Mouse (Mus musculus) urinary bladder, postnatal 10 days (tissue): ENCODE data around the gene Olfr1367.
A peak's percentile ranks its signal among the peaks of the same experiment; 100 is the strongest.

ENCODE experiments used
- DNase-seq: peaks from one replicate; pipeline ENCODE4 v3.0.0; 2022; ENCODE audit warnings: low spot score

Gene Olfr1367

DNA sequence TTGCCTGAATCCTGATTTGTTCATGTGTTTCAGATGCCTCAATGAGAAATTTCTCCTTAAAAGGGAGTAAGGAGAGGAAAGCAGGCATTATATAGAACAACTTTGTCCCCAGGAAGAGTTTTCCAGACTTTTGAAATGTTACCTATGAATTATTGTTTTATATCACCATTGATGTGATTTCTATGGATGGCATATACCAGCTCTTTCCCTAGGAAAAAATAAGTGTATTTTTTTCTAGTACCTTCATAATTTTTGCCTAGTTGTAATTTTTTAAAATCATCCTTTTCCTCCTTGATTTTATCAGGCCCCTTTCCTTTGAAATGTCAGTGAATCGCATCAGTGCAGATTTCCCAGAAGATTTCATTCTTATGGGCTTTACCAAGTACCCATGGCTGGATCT is at the start of gene Olfr1367:
Gene Olfr1367, plus strand, starts transcription at position 301 of the 400 bp plus-strand sequence.
- no peak for DNase-seq

DNA sequence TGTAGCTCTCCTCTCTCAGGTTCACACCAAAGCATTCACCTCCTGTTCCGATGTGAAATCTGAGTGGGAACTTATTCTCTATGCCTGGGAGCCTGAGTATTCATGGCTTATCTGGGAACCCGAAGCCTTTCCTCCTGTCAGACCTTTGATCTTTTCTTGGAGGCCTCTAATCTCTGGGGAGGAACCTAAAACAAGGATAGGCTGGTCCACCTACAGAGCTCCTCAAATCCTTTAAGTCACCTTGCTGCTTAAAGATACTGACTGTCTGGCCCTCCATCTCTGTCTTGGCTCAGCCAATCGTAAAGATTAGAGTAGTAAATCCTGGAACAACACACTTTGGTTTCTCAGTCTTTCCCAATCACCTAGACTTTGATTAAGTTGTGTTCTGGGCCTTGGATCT is 48.2 kb upstream of the Olfr1367 start:
- no peak for DNase-seq

DNA sequence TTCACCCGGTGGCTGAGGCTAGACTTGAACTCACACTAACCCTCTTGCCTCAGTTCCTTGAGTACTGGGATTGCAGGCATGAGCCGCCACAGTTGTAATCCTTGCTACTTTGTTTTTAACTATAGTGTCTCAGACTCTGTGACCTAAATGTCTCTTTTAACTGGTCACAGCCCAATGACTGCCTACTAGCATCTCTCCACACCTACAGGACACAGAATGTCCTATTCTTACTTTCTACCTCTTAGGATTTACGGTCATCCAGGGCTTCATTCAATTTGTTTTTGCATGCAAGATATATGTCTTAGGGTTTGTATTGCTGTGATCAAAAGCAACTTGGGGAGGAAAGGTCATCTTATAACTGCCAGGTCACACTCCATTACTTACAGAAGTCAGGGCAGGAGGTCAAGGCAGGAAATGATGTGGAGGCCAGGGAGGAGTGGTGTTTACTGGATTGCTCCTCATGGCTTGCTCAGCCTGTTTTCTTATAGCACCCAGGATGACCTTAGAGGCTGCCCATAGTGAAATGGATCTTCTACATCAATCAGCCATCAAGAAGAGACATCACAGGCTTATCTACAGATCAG is 42.1 kb upstream of the Olfr1367 start:
- no peak for DNase-seq

GRCm38 (mm10) chr13:21309788-21310187 is 36.9 kb upstream of the Olfr1367 start:
- DNase-seq = no peak

DNA sequence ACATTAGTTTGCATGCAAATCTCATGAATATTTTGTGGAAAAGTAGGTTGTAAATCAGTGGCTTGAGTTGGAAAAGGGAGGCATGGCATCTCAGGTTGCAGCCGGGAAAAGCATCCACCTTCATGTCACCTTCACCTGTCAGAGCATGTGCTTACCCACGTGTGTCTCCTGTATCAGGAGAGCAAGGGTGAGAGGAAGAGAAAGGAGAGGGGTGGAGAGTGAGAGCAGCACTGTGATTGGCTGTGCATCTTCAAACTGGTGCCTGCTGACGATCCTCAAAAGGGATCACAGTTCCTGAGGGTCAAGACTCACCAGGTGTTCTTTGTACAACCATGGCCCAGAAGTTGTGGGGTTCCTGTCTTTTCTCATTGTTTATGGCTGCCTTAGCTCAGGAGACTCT is 34.8 kb upstream of the Olfr1367 start, which contains the start of gene Gpx6:
Gene Gpx6, plus strand, starts transcription at position 200 of the 400 bp plus-strand sequence.
- no peak for DNase-seq

GRCm38 (mm10) chr13:21312854-21313253 is 33.9 kb upstream of the Olfr1367 start:
- no peak for DNase-seq

DNA sequence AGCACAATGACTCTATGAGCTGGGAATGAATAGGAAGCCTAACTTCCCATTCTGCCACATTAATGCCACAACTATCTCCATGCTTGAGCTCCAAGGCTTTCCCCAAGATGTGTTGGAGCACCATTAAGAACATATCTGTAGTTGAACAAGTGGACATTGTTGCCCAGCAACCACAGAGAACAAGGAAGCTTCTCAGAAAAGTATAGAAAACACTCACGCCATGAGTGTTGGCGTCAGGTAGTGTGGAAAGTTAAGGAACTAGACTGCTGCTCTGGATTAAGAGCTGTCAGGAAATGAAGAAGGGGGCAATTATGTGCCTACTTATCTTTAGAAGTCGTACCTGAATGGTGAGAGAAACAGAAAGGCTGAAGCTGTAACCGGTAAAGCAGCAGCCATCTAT is 32.8 kb upstream of the Olfr1367 start:
- DNase-seq = no peak

DNA sequence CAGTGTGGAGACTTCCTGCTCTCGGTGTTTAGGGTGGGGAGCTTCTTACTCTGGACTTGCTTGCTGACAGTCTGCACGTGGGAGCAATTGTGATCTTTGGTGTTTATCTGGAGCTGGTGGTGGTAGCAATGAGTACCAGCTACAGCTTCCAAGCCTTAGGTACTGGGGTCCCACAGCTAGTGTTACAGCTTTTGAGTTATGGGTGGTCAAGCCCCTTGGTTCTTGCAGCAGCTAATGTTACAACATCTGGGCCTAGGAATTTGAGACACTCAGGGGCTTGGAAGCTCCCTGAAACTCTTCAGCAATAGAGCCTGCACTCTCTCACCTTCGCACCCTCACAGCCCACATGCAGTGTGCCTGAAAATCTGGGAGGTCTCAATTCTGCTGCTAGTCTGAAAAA is 26.4 kb upstream of the Olfr1367 start:
- DNase-seq = no peak

DNA sequence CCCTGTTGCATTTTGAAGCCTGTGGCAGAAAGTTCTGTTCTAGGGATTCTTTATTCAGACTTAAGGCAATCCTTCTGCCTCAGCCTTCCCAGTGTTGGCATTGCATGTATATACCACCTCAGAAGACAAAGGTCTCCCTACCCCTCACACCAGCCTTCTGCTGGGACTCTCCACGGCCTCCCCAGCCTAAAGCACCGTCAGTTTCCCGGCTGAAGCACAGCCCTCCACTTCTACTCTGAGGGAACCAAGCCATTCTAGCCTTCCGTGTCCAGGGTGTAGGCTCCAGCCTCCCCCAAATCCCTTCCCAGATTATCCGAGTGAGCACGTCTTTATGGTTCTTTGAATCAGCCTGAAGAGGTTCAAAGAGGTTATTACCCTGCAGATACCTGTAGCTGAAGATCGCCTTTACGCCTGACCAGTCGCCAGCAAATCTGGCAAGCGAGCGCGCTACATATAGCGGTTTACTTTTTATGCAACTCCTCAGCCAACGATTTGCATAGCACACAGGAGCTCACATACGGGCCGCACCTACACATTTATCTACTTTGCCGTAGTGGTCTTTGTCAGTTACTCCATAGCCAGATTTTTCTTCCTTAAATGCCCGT is 24.7 kb upstream of the Olfr1367 start:
- DNase-seq = no peak

DNA sequence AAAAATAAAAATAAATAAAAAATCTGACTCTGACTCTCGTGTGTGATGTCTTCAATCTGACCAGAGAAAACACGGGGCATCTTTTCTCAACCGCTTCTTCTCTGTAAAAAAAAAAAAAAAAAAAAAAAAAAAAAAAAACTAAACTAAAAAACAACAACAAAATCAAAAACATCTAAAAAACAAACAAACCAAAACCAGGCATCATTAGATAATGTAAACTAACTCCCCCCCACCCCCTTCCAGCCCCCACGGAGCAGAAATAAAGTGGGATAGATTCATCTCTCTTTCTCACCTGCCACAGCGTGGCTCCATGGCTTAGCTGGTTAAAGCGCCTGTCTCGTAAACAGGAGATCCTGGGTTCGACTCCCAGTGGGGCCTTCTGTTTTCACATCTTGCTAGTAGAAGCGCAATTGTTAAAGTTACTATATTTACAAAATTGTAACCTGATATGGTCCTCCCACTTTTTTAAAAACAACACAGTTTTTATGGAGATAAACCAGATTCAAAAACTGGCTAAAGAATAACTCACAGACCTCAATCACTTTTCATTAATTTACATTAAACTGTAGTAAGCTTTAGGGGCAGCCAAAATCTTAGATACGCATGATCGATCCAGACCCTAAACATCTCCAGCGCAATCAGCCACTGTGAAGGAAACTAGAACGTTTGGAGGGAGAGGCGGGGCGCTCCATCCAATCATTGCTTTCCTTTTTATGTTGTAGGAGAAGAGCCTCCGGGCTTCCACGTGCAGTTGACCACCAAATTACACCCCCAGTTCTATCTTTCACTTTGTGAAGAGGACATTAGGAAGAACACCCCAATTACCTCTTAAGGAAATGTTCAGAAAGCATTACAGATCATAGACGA is 24.0 kb upstream of the Olfr1367 start:
- DNase-seq = no peak

GRCm38 (mm10) chr13:21323405-21323804 is 23.3 kb upstream of the Olfr1367 start:
- no peak for DNase-seq

DNA sequence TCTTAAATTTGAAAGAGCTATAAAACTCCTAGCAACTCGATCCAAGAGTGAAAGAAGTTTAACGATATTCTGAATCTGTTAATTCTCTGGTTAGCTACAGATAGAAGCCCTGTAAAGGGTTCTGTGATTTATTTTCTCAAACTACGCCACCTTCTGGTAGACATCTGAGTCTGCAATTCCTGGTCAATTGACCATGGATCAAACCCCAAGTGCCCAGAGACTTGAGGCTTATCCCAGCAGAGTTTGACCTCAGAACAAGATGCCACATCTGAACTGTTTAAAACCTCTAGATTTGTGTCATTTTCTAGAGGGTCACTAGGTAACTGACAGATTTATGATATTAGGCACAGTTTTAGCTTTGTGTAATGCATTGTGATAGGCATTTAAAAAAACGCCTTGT is 20.5 kb upstream of the Olfr1367 start:
- no peak for DNase-seq

- DNase-seq = peak; percentile 38
Measured at GRCm38 (mm10) chr13:21326657-21327211, 20.0 kb upstream of the Olfr1367 start.

DNA sequence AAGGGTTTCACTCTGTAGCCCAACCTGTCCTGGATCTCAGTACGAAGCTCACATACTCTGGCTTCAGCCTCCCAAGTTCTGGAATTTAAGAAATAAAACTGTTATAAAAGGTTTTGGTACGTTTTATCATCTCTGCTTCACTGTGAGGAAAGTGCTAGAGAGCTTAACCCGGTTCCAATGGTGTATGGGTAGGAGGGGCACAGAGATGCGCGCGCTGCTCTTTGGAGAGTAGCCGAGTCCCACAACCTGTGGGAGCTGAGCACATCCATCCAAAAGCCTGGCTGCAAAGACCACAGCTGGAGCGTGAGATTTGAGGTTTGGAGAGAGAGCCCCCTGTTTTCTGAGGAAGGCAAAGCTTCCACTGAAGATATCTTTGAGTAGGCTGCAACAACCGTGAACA is 19.3 kb upstream of the Olfr1367 start:
- DNase-seq = no peak

DNA sequence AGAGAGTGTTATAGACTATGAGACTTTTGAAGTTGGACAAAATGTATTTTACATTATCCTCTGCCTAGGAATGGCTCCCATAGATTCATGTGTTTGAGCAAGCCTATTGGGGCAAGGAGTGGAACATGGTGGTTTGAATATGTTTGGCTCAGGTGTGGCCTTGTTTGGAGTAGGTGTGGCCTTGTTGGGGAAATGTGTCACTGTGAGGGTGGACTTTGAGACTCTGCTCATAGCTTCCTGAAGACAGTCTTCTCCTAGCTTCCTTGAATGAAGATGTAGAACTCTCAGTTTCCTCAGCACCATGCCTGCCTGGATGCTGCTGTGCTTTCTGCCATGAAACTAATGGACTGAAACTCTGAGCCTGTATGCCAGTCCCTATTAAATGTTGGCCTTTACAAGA is 3.9 kb downstream of the Olfr1367 start:
- DNase-seq = no peak

DNA sequence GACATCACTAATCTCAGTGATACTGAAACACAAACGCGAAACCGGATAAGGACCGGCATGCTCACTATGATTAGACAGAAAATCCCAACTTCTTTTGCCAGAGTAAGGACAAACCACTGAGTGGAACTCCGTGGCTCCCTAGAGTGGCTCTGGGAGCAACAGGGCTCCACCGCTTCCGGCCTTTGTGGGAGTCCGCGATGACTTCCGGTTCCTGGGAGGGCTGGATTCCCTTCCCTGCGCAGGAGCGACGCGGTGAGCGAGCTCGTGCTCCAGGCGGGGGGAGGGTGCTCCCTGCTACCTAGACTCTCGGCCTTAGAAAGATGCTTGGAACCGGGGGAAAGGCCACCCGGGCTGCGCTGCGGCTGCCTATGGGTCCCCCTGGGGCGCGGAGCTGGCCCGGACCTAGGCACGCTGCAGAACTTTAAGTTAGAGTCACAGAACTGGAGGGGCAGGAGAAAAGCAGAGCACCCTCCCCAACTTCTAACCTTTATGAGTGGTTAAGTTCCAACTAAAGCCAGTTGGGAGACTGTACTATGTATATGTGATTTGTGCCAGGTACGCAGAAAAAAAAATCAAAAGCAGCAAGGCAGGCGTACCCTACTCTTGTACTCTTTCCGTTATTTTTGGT is 16.0 kb downstream of the Olfr1367 start, which contains the start of gene Zscan12:
Gene Zscan12, plus strand, starts transcription at position 200 of the 628 bp plus-strand sequence.
- DNase-seq = peak; percentile 53

GRCm38 (mm10) chr13:21363719-21364118 is 17.0 kb downstream of the Olfr1367 start:
- DNase-seq = no peak

GRCm38 (mm10) chr13:21366635-21367034 is 19.9 kb downstream of the Olfr1367 start:
- no peak for DNase-seq

- no peak for DNase-seq
Measured at GRCm38 (mm10) chr13:21372700-21373099, 26.0 kb downstream of the Olfr1367 start.

DNA sequence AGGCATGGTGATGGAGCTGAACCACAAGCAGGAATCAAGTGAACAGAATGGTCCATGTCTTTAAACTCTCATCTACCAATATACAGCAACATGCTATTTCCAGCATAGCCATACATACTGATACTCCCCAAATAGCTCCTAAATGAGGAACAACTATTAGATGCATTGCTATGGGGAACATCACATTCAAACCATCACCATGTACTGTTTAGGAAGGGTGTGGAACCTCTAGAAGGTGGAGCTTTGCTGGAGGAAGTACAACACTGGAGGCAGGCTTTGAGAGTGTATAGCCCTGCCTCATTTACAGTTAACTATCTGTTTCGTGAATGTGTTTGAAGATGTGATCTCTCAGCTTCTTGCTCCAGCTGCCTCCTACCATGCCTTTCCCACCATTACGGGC is 31.1 kb downstream of the Olfr1367 start:
- no peak for DNase-seq

- no peak for DNase-seq
Measured at GRCm38 (mm10) chr13:21395211-21395610, 48.5 kb downstream of the Olfr1367 start.

DNA sequence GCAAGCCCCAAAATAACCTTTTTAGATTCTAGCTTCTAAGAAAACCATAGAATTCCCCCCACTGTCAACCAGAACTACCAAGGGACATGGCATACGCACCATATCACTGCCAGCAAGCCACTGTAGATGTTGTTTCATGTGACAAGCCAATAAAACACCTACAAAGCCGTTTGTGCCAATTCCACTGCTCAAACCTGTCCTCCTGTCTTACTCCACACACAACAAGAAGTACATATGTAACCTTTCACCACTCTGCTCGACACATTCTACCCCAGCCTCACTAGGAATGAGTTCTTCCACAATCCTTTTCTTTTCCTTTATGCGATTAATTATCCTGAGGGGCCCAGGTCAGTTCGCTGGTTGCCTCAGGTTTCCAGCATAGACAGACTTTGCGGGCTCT is 48.9 kb downstream of the Olfr1367 start:
- DNase-seq = no peak
